ENCODE assay signal across 12 mouse cellular contexts in genomic region chr3:84826405-84826804, GRCm38 (mm10). TPM values are rescaled to one million over a fixed set of nuclear protein-coding genes. Genes with fewer than 3 reads are reported as not detected.
DNase-seq lines count a peak whose midpoint lies in the region; ATAC-seq and TF ChIP-seq lines count a peak whose summit lies in the region.
"Had no signal": no experiment of that assay in that cellular context is flagged by ENCODE, and none has a peak within 500 bp of the region (broad histone marks: within the 10 kb centered on the region; RNA-seq: fewer than 3 reads in every experiment).

No protein-coding gene starts in this region.

- no peak for ATAC-seq in embryonic facial prominence, embryonic 14.5 days (ENCODE audit: low read depth)
- no peak for ATAC-seq in midbrain, postnatal 0 days (ENCODE audit: low FRiP score)

- no peak overlapping the region for H3K4me3 ChIP-seq in embryonic facial prominence, embryonic 14.5 days (ENCODE audit: low read depth, low read length)
- H3K4me3 ChIP-seq in embryonic facial prominence, embryonic 10.5 days = no peak overlapping the region
- no peak overlapping the region for H3K4me3 ChIP-seq in lung, adult 2 months (replicated peaks; ENCODE audit: extremely low read depth, low read depth, low read length)
- H3K4me3 ChIP-seq in midbrain, postnatal 0 days (ENCODE audit: low read depth, low read length) = no peak overlapping the region
- H3K4me3 ChIP-seq: embryonic facial prominence, embryonic 12.5 days; heart, adult 2 months; liver, embryonic 15.5 days had no signal

- H3K27me3 ChIP-seq in embryonic facial prominence, embryonic 14.5 days (replicated peaks; ENCODE audit: control insufficient read depth, insufficient read depth, low read length) = no peaks in the 10 kb centered on the region
- no peaks in the 10 kb centered on the region for H3K27me3 ChIP-seq in embryonic facial prominence, embryonic 10.5 days (replicated peaks; ENCODE audit: low read depth, poor library complexity, severe bottlenecking)
- no peaks in the 10 kb centered on the region for H3K27me3 ChIP-seq in splenic B cell, adult 2 months (ENCODE audit: control insufficient read depth, insufficient read depth, low read length, poor library complexity, severe bottlenecking)
- H3K27me3 ChIP-seq in midbrain, postnatal 0 days (ENCODE audit: insufficient read depth, low read length) = no peaks in the 10 kb centered on the region
- H3K27me3 ChIP-seq: embryonic facial prominence, embryonic 12.5 days; liver, embryonic 15.5 days had no signal

- TF ChIP-seq POLR2A in lung, adult 2 months (IDR thresholded peaks at IDR 0.05; ENCODE audit: borderline replicate concordance, extremely low read depth, low read depth, low read length) = no peak

- no peak overlapping the region for H3K9ac ChIP-seq in embryonic facial prominence, embryonic 14.5 days (ENCODE audit: low read depth, low read length)
- no peak overlapping the region for H3K9ac ChIP-seq in midbrain, postnatal 0 days (replicated peaks; ENCODE audit: low read length, poor library complexity, severe bottlenecking)
- H3K9ac ChIP-seq: embryonic facial prominence, embryonic 12.5 days; liver, embryonic 15.5 days had no signal

- 70% methylated on average over 3 of the region's 3 CpGs for WGBS in embryonic facial prominence, embryonic 14.5 days
- WGBS in embryonic facial prominence, embryonic 10.5 days = 93% methylated on average over 3 of the region's 3 CpGs
- 20% methylated on average over 3 of the region's 3 CpGs for WGBS in lung, adult 2 months
- WGBS in midbrain, postnatal 0 days = 78% methylated on average over 3 of the region's 3 CpGs

- H3K4me2 ChIP-seq in embryonic facial prominence, embryonic 14.5 days (ENCODE audit: low read depth, low read length) = no peak overlapping the region
- no peak overlapping the region for H3K4me2 ChIP-seq in midbrain, postnatal 0 days (ENCODE audit: low read depth, low read length, poor library complexity, severe bottlenecking)
- H3K4me2 ChIP-seq: embryonic facial prominence, embryonic 12.5 days; liver, embryonic 15.5 days had no signal

- peak; percentile 55 for DNase-seq in embryonic facial prominence, embryonic 14.5 days (ENCODE audit: low spot score)
- DNase-seq in embryonic facial prominence, embryonic 10.5 days (ENCODE audit: low spot score) = no peak
- DNase-seq in lung, adult 18-20 months = peak; percentile 31 to 65
- DNase-seq in lung, adult 2 months = no peak
- DNase-seq in heart, postnatal 4 days = peak; percentile 56
- peak; percentile 50 for DNase-seq in splenic B cell, adult 2 months (ENCODE audit: low read depth, low spot score)
- DNase-seq in Muller cell, postnatal 12 days (ENCODE audit: inconsistent ontology term) = no peak
- no peak for DNase-seq in midbrain, postnatal 0 days (ENCODE audit: low spot score)
- DNase-seq: cerebellum, adult 11-12 months had no signal

- H3K4me1 ChIP-seq in embryonic facial prominence, embryonic 14.5 days (ENCODE audit: control insufficient read depth, insufficient read depth, low read length) = peaks cover 3% of the 10 kb centered on the region
- H3K4me1 ChIP-seq in embryonic facial prominence, embryonic 10.5 days = no peaks in the 10 kb centered on the region
- H3K4me1 ChIP-seq in lung, adult 2 months (ENCODE audit: control insufficient read depth, insufficient read depth, low read length) = peaks cover 12% of the 10 kb centered on the region
- no peaks in the 10 kb centered on the region for H3K4me1 ChIP-seq in midbrain, postnatal 0 days (ENCODE audit: insufficient read depth, low read length)
- H3K4me1 ChIP-seq: embryonic facial prominence, embryonic 12.5 days had no signal

- H3K27ac ChIP-seq in embryonic facial prominence, embryonic 14.5 days (replicated peaks; ENCODE audit: low read depth, low read length) = no peak overlapping the region
- H3K27ac ChIP-seq in embryonic facial prominence, embryonic 10.5 days (replicated peaks) = no peak overlapping the region
- no peak overlapping the region for H3K27ac ChIP-seq in midbrain, postnatal 0 days (ENCODE audit: low read depth, low read length)
- H3K27ac ChIP-seq: embryonic facial prominence, embryonic 12.5 days; heart, adult 2 months; liver, embryonic 15.5 days had no signal

- TF ChIP-seq CTCF in lung, adult 2 months (IDR thresholded peaks at IDR 0.05; ENCODE audit: insufficient read depth, low read length) = no peak
- TF ChIP-seq CTCF in midbrain, postnatal 0 days (IDR thresholded peaks at IDR 0.05) = no peak

- no peaks in the 10 kb centered on the region for H3K36me3 ChIP-seq in embryonic facial prominence, embryonic 14.5 days (ENCODE audit: control insufficient read depth, insufficient read depth, low read length)
- H3K36me3 ChIP-seq in embryonic facial prominence, embryonic 10.5 days (replicated peaks) = peaks cover 5% of the 10 kb centered on the region; the same call in 1 of the 2 replicates
- H3K36me3 ChIP-seq in splenic B cell, adult 2 months (ENCODE audit: control insufficient read depth, insufficient read depth, low read length, poor library complexity, severe bottlenecking) = no peaks in the 10 kb centered on the region
- no peaks in the 10 kb centered on the region for H3K36me3 ChIP-seq in midbrain, postnatal 0 days (ENCODE audit: insufficient read depth, low read length)
- H3K36me3 ChIP-seq: embryonic facial prominence, embryonic 12.5 days had no signal

- H3K9me3 ChIP-seq in embryonic facial prominence, embryonic 14.5 days (ENCODE audit: control insufficient read depth, low read length) = no peaks in the 10 kb centered on the region
- no peaks in the 10 kb centered on the region for H3K9me3 ChIP-seq in embryonic facial prominence, embryonic 10.5 days
- no peaks in the 10 kb centered on the region for H3K9me3 ChIP-seq in midbrain, postnatal 0 days (ENCODE audit: low read length)
- H3K9me3 ChIP-seq: embryonic facial prominence, embryonic 12.5 days; liver, embryonic 15.5 days had no signal

RNA-seq across cellular contexts. Expression of gene Fbxw7, which starts 11.3 kb away (rescaled TPM):
- 13.7 and 14.2 TPM in 2 replicates for polyA plus RNA-seq in embryonic facial prominence, embryonic 14.5 days (2014; fragmentation: Nextera tagmentation; extraction: Ambion mirVana)
- polyA plus RNA-seq in embryonic facial prominence, embryonic 10.5 days (2016; fragmentation: Nextera tagmentation; extraction: Ambion mirVana) = 8.5 and 9.1 TPM in 2 replicates
- polyA plus RNA-seq in lung, adult 2 months (2012; rRNA removed) = 3.9 and 6.7 TPM in 2 replicates
- total RNA-seq in heart, postnatal 4 days (2021) = 10 to 100 TPM; 41.9 to 45.6 TPM
- total RNA-seq in midbrain, postnatal 0 days (2014; rRNA removed) = 42.1 and 46.9 TPM in 2 replicates
- polyA plus RNA-seq in midbrain, postnatal 0 days (2015; fragmentation: Nextera tagmentation; extraction: Ambion mirVana) = 34.4 TPM in 2 replicates

Comparison
In these comparisons a context has a peak if more than half of its experiments do, and no peak if none do; other contexts are left out.
1. DNase-seq: peak in embryonic facial prominence, embryonic 14.5 days (single experiment), lung, adult 18-20 months (2 of 2), heart, postnatal 4 days (single experiment) and splenic B cell, adult 2 months (single experiment); none in embryonic facial prominence, embryonic 10.5 days (single experiment), lung, adult 2 months (single experiment), Muller cell, postnatal 12 days (single experiment) and midbrain, postnatal 0 days (single experiment).